Mouse (Mus musculus) C2C12 (cell line): ENCODE data around the gene Muc4.

Source experiments
- CEBPB ChIP-seq: IDR thresholded peaks from one replicate; pipeline ENCODE4 v1.6.1; 2011; ENCODE audit warnings: low read depth, mild to moderate bottlenecking, control low read depth, moderate library complexity
- CTCF ChIP-seq: IDR thresholded peaks from one replicate; pipeline ENCODE4 v1.5.1; 2011; ENCODE audit not compliant: control insufficient read depth, insufficient read depth, insufficient read length
- MAX ChIP-seq: IDR thresholded peaks from one replicate; pipeline ENCODE4 v1.6.1; 2011; ENCODE audit warnings: mild to moderate bottlenecking, control low read depth

DNA sequence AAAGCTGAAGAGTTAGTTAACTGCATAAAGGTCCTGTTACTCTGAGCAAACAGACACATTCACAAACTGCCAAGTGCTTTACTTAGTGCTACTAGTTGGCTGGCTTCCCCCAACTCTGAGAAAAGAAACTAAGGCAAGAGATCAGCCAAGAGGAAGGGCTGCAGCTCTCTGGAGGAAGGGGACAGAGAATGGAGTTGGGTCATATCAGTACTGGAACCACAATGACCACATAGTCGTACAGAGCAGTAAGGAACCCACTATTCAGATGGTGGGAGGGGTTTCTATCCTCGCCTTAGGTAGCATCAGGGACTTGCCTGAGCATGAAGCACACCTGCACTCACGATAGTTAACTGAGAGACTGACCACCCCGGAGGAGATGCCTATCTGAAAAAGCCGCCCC lies 87.2 kb downstream of the Muc4 start:
- no peak for TF ChIP-seq MAX
- TF ChIP-seq CTCF: no peak
- TF ChIP-seq CEBPB: no peak
